Mouse (Mus musculus) layer of hippocampus, adult 18-20 months (tissue): ENCODE measurements at regions not wholly inside any gene's neighbourhood (a gene's known extent, or its start where the extent isn't known, plus 50 kb on each side); places are given as distances from the start of the nearest gene placed in this dataset.

Experiments
- DNase-seq, 2 experiments: peaks; one replicate each; pipeline ENCODE4 v3.0.0; 2022; ENCODE audit warnings: low spot score in 2 of 2

DNA sequence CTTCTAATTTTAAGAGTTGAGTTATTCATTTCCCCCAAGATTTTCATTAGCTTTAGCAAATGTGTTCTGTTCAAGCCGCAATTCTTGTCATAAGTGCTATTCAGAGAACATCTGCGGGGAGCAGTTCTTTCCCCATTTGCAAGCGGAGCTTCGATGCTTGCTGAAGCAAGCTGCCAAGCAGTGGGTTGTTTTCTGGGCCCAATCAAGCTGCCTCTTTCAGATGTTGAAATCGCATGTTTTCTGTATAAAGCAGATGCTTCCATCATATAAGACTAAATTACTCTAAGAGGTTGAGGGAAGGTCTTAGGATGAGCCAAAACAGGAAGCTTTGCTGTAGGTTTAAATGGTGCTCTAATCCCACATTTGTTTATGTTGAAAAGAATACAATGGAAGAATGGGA lies 547.4 kb downstream of the Abca13 start:
- DNase-seq: peak; percentile 61 to 83

DNA sequence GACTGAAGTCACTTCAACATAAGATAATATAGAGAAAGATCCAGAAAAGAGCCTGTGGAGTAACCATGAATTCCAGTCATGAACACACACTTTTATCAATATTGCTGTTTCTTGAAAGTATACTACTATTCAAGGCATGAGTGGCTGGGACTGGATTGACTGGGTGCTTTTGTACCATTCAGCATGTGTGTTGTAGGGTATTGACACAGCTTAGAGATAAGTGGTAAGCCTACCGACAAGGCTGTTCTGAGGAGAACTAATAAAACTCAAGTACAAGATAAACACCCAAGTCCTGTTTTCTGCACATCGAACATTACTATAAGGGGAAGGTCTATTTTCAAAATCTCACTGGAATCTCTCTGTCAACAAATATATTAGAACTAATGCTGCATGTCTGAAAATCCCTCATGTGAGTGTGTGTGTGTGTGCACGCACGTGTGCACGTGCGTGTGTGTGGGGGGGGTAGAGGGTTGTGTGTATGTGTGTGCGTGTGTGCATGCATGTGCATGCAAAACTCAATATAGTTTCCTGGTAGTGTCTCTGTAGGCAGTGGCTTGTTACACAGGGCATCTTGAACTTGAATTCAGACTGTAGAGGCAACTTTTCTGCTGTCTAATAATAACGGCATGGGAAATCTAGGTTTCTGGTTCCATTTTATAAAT lies 588.6 kb downstream of the Abca13 start:
- DNase-seq: no peak

DNA sequence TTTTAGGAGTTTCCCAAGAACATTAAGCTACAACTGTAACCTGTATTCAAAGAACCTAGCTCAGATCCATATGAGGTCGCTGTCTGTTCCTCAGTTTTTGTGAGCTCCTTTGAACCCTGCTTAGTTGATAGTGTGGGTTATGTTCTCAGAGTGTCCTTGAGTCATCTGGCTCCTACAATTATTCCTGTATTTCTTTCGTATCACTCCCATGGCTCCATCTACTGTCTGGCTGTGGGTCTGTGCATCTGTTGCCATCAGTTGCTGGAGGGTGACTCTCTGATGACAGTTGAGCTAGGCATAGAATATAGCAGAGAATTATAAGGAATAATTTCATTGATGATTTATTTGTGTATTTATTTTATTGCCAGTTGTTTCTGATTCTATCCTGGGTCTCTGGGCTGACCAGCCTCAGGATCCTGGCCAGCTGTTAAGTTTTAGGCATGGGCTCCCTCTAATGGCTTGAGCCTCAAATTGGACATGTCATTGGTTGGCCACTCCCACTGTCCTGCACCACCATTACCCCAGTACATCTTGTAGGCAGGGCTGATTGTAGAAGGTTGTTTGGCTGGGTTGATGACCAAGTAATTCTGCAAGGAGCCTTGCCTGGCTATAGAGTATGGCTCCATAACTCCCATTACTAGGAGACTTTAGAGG lies 601.6 kb downstream of the Abca13 start:
- no peak for DNase-seq

DNA sequence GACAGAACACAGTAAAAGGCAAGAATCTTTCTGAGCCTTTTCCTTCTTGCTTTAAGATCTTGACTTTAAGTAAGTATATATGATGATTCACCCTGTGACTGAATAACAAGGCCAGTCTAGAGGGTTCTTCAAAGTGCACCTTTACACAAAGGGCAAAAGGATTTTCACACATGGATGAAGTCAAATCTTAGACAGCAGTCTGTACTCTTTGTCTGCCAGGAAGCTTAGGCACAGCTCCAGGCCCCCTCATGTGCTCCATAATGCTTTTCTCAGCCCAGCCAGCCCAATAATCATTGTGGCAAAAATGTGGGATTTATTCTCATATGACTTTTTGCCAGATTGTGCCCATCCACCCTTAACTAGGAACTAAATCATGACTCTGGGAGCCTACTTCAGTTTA lies 647.9 kb downstream of the Abca13 start:
- no peak for DNase-seq

DNA sequence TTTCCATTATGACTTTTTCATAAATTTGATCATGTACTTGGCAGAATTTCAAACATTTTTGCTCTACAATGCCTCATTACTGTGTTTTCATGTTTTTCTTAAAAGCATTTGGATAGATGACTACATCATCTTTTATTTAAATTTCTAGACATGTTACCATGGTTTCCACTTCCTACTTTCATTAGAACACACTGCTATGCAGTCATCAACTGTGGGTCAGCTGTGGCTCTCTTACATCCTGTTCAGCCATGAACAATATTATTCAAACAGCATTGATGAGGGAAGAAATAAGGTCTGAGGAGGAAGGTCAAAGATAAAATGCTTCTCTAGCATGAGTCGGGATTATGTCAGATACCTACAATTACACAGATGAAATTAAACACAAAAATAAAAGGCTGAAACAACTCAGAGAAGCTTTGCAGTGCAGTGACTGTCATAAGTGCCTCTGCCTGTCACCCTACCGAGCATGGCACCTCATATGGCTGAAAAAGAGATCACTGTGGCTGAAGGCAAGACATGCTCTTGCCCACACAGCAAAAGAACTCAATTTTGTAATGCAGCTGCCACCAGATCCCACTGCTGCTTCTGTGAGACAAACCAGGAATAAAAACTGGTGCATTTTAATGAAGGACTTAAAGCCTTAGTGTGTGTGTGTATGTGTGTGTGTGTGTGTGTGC lies 676.9 kb downstream of the Abca13 start:
- DNase-seq: no peak
